Mouse (Mus musculus): ENCODE data around the gene Strip1.
A peak's percentile ranks its signal among the peaks of the same experiment; 100 is the strongest.

Gene Strip1

DNA sequence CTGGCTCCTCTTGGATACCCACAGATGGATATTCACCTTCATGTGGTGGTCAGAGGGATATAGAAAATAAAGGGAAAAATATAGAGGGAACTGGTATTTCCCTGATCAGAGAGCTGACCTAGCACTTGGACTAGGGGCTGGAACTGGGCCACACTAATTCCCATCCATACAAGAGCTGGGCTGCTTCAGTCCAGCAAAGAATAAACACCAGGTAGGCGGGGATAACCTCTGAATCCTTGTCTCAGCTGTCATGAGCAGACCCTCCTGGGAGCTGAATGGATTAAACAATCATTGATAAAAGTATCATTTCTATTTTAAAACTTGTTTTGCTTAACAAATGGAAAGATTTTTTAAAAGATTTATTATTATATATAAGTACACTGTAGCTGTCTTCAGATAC, 39.9 kb downstream of the Strip1 start:
- no peak for DNase-seq

- DNase-seq = no peak
Measured at GRCm38 (mm10) chr3:107586504-107586903, 45.0 kb downstream of the Strip1 start.

- DNase-seq = no peak
Measured at GRCm38 (mm10) chr3:107583893-107584292, 47.6 kb downstream of the Strip1 start.

DNA sequence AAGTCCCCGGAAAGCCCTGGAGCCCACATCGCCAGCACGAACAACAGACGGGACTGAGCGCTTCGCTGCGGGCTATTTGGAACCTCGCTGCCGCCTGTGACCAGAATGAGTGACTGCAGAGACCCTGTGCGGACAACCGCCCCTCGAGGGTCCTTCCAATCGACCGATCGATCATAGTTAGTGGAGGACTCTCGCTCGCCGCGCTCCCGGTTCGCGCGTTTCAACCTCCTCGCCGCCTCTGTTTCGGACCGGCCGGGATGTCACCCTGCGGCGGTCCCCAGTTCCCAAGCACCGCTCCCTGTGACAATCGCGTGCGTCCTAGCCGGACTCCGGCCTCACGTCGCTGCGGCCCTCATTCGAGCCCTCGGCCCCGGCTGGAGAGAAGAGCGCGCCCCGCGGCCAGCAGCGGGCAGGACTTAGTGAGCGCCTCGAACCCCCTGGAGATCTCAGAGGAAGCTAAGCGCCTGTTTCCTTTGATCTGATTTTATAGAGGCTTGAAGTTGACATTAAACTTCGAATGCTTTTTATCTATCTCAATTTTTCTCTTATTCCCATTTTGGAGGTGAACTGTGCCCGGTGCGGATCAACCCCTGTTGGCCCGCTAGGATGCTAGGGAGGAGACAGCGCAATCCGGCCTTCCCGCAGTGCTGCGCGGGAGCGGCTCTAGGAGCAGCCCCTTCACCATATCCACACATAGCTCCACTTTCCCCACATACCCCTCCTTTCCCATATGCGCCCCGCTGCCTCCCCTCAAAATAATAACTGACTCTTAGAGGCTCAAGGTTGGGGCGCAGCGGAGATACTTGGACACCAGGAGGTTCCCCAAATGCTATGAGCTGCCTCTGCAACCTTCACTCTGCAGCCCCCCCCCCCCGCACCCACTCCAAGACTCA, 48.4 kb downstream of the Strip1 start:
- peak; percentile 30 to 33 for DNase-seq

GRCm38 (mm10) chr3:107582130-107582874, 49.2 kb downstream of the Strip1 start:
- DNase-seq = no peak

- no peak for DNase-seq
Measured at GRCm38 (mm10) chr3:107581103-107582010, 50.1 kb downstream of the Strip1 start.

GRCm38 (mm10) chr3:107579466-107579865, 52.0 kb downstream of the Strip1 start:
- DNase-seq = peak; percentile 64 to 84

GRCm38 (mm10) chr3:107577810-107578390, 53.6 kb downstream of the Strip1 start:
- no peak for DNase-seq

- no peak for DNase-seq
Measured at GRCm38 (mm10) chr3:107576807-107577206, 54.7 kb downstream of the Strip1 start.

DNA sequence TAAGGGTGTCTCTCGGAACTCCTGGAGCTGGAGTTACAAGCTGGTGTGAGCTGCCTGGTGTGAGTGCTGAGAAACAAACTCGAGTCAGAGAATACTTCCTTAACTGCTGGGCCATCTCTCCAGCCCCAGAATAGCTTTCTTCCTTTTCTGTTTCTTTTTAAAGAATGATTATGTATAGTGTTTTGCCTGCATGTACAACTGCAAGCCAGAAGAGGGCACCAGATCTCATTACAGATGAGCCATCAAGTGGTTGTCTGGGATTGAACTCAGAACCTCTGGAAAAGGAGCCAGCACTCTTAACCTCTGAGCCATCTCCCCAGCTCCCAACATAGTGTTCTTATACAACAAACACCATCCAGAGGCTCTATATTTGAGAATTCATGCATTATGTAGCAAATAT, 60.3 kb downstream of the Strip1 start:
- DNase-seq = no peak

- no peak for DNase-seq
Measured at GRCm38 (mm10) chr3:107568721-107569120, 62.8 kb downstream of the Strip1 start.

- no peak for DNase-seq
Measured at GRCm38 (mm10) chr3:107567766-107568165, 63.7 kb downstream of the Strip1 start.

GRCm38 (mm10) chr3:107565331-107565730, 66.2 kb downstream of the Strip1 start:
- DNase-seq = no peak

- no peak for DNase-seq
Measured at GRCm38 (mm10) chr3:107563880-107564279, 67.6 kb downstream of the Strip1 start.

DNA sequence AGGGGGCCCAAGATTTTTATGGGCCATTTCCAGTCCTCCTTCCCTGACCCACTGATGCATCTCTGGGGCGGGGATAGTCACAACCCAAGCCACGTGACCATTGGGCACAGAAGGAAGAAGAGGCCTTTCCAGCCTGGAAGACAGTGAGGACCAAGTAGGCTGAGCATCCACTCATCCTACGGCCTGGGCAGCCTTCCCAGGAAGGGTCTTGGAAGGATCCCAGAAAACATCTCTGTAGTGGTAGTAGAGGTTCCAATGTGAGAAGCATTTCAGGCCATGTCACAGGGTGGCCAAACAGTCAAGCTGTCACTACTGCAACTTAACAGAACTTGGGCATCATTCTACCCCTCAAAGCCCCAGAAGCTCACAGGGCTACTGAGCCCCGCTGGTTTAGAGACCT, 68.9 kb downstream of the Strip1 start:
- DNase-seq = peak; percentile 34 to 64
